Mouse (Mus musculus) neural tube, embryonic 14.5 days (tissue): ENCODE measurements around the gene Khdc4. TPM values are rescaled to one million over a fixed set of nuclear protein-coding genes. Genes with fewer than 3 reads are reported as not detected.

Experiments used
- ATAC-seq: fragments of 200-750 bp; cut with Nextera tagmentation; 2 replicates; pipeline ENCODE4 v1.8.0; 2017; ENCODE audit warnings: low read depth, mild to moderate bottlenecking, moderate TSS enrichment, moderate library complexity
- H3K27ac ChIP-seq: fragments of 300-500 bp; sonication (generic); 2 replicates; pipeline ENCODE4 v1.5.1; 2014; ENCODE audit warnings: low read depth, mild to moderate bottlenecking, control low read depth, low read length, moderate library complexity, mixed read lengths
- H3K27me3 ChIP-seq: fragments of 300-500 bp; sonication (generic); 2 replicates; pipeline ENCODE4 v1.6.1; 2014; ENCODE audit warnings: low read length; ENCODE audit not compliant: control insufficient read depth, insufficient read depth
- H3K36me3 ChIP-seq: fragments of 300-500 bp; sonication (generic); 2 replicates; pipeline ENCODE4 v1.6.1; 2014; ENCODE audit warnings: low read length, mixed read lengths; ENCODE audit not compliant: control insufficient read depth, insufficient read depth
- H3K4me1 ChIP-seq: fragments of 300-500 bp; sonication (generic); 2 replicates; pipeline ENCODE4 v1.6.1; 2014; ENCODE audit warnings: low read length; ENCODE audit not compliant: control insufficient read depth, insufficient read depth
- H3K4me2 ChIP-seq: fragments of 300-500 bp; sonication (generic); 2 replicates; pipeline ENCODE4 v1.6.1; 2014; ENCODE audit warnings: mild to moderate bottlenecking, low read depth, low read length, control low read depth
- H3K4me3 ChIP-seq: fragments of 300-500 bp; sonication (generic); 2 replicates; pipeline ENCODE4 v1.5.1; 2014; ENCODE audit warnings: low read depth, low read length, control low read depth, mixed read lengths
- H3K9ac ChIP-seq: fragments of 300-500 bp; sonication (generic); replicated peaks from 2 replicates; pipeline ENCODE4 v1.6.1; 2014; ENCODE audit warnings: low read depth, mild to moderate bottlenecking, control low read depth, low read length, mixed read lengths
- H3K9me3 ChIP-seq: fragments of 300-500 bp; sonication (generic); 2 replicates; pipeline ENCODE4 v1.6.1; 2016; ENCODE audit warnings: low read length; ENCODE audit not compliant: control insufficient read depth
- WGBS: fragments of 180-500 bp; shearing (Covaris S2); extraction: QIAGEN DNeasy Blood & Tissue Kit; methylation state at CpG from one replicate; pipeline ENCODE4 v1.1.7; 2014; 5-methylcytosine and 5-hydroxymethylcytosine counted together
- polyA plus RNA-seq: library from polyadenylated mRNA; unstranded; fragments of >200 nt; fragmentation: Nextera tagmentation; extraction: Ambion mirVana; gene quantifications from 2 replicates; pipeline ENCODE4 v1.2.1, GENCODE M21; 2014

Gene Khdc4
- polyA plus RNA-seq, 1 experiment from 2014 or later: 86.4 TPM

DNA sequence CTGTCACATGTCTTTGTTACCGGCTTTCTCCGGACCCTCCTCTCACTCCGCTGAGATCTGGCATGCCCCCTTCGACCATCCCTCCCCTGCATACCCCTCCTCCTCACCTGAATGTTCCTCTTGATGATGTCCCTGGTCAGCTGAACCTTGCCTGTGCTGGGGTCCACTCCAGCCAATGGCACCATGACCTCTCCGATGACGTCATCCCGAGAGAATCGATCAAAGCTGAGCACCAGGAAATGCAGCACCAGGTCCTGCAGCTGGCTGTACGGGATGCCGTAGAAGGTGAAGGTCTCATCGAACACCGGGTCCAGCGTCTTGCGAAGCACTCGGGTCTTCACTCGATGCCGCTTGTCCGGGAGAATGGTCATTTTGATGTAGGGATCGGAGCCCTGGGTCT, 76.0 kb downstream of the Khdc4 start:
- no peaks in the 10 kb centered on the region for H3K27me3 ChIP-seq
- H3K9ac ChIP-seq: no peak overlapping the region
- H3K4me2 ChIP-seq: no peak overlapping the region
- H3K4me1 ChIP-seq: peaks cover 26% of the 10 kb centered on the region
- ATAC-seq: no peak
- peaks cover 33% of the 10 kb centered on the region for H3K36me3 ChIP-seq
- no peak overlapping the region for H3K27ac ChIP-seq
- H3K9me3 ChIP-seq: no peaks in the 10 kb centered on the region
- no peak overlapping the region for H3K4me3 ChIP-seq
- WGBS: 96% methylated on average over 19 of the region's 19 CpGs

DNA sequence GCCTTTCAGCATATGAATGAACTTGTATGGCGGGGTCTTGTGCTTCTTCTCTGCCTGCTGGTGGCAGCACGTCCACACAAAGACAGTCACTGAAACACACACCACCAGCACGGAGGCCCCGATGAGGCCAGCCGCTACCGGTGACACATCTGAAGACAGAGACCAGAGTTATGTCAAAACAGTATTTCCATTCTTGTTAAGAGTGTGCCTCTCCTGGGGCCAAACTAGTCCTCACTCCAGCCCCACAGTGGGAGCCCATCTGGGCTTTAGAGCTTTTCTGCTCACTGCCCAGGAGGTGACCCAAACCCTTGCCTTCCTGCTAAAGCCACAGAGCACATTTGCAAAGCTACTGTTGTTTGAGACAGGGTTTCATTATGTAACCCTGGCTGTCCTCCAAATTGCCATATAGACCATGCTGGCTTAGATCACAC, 76.8 kb downstream of the Khdc4 start:
- no peak overlapping the region for H3K4me2 ChIP-seq
- no peak overlapping the region for H3K27ac ChIP-seq
- peaks cover 29% of the 10 kb centered on the region for H3K36me3 ChIP-seq
- H3K4me1 ChIP-seq: peaks cover 21% of the 10 kb centered on the region
- 45% methylated on average over 6 of the region's 6 CpGs for WGBS
- H3K9me3 ChIP-seq: no peaks in the 10 kb centered on the region
- no peaks in the 10 kb centered on the region for H3K27me3 ChIP-seq
- ATAC-seq: no peak
- H3K9ac ChIP-seq: no peak overlapping the region
- no peak overlapping the region for H3K4me3 ChIP-seq

Other genes with a start within 250 kb of the Khdc4 start
- gene Sema4a, start 224.6 kb upstream of the Khdc4 start, polyA plus RNA-seq: 20.8 and 21.5 TPM in 2 replicates
- 41.0 and 41.4 TPM in 2 replicates for gene Lmna, start 175.8 kb upstream of the Khdc4 start, polyA plus RNA-seq
- gene Mex3a, start 153.4 kb upstream of the Khdc4 start, polyA plus RNA-seq: 34.0 and 35.3 TPM in 2 replicates
- gene Rab25, start 137.5 kb upstream of the Khdc4 start, polyA plus RNA-seq: not detected in 2 replicates
- gene Lamtor2, start 132.7 kb upstream of the Khdc4 start, polyA plus RNA-seq: 97.0 and 106 TPM in 2 replicates
- 43.5 and 44.1 TPM in 2 replicates for gene Ubqln4, start 132.0 kb upstream of the Khdc4 start, polyA plus RNA-seq
- gene Ssr2, start 109.9 kb upstream of the Khdc4 start, polyA plus RNA-seq: 127 and 143 TPM in 2 replicates
- 137 and 145 TPM in 2 replicates for gene Arhgef2, start 79.8 kb upstream of the Khdc4 start, polyA plus RNA-seq
- not detected in 2 replicates for gene Rxfp4, start 32.7 kb upstream of the Khdc4 start, polyA plus RNA-seq
- gene Rit1, start 31.0 kb downstream of the Khdc4 start, polyA plus RNA-seq: 60.1 and 62.1 TPM in 2 replicates
- gene Syt11, start 89.4 kb downstream of the Khdc4 start, polyA plus RNA-seq: 211 and 255 TPM in 2 replicates
- 17.0 and 17.9 TPM in 2 replicates for gene Gon4l, start 149.4 kb downstream of the Khdc4 start, polyA plus RNA-seq
- 49.3 and 50.7 TPM in 2 replicates for gene Msto1, start 228.2 kb downstream of the Khdc4 start, polyA plus RNA-seq